Mouse (Mus musculus): ENCODE results near the gene Sars2. TPM values are rescaled to one million over a fixed set of nuclear protein-coding genes. Genes with fewer than 3 reads are reported as not detected.

Gene Sars2
- polyA plus RNA-seq (2015; fragmentation: Illumina TruSeq; extraction: RNeasy Lipid Tissue Mini Kit (QIAGEN cat#74804); ENCODE audit: insufficient read depth, low read depth, low replicate concordance), result 2.6 TPM

GRCm38 (mm10) chr7:28741709-28742438, at the start of gene Sars2, which contains the start of gene Mrps12:
TSS of gene Sars2 (plus strand) at chr7:28741992.
TSS of gene Mrps12 (minus strand) at chr7:28741820.

GRCm38 (mm10) chr7:28692545-28693320, 49.1 kb upstream of the Sars2 start, which contains the start of gene Fbxo27:
TSS of gene Fbxo27 (plus strand) at chr7:28692849.

GRCm38 (mm10) chr7:28716590-28717281, 25.1 kb upstream of the Sars2 start, which contains the start of gene Fbxo17:
TSS of gene Fbxo17 (plus strand) at chr7:28716804.

GRCm38 (mm10) chr7:28756079-28756478, 14.3 kb downstream of the Sars2 start, which contains the start of gene Ccer2:
TSS of gene Ccer2 (plus strand) at chr7:28756174.

GRCm38 (mm10) chr7:28766173-28766879, 24.5 kb downstream of the Sars2 start, which contains the start of gene Sirt2:
TSS of gene Sirt2 (plus strand) at chr7:28766735.

GRCm38 (mm10) chr7:28767462-28767965, 25.7 kb downstream of the Sars2 start, which contains the start of gene Nfkbib:
TSS of gene Nfkbib (minus strand) at chr7:28767512.

GRCm38 (mm10) chr7:28788307-28789195, 46.8 kb downstream of the Sars2 start, which contains the start of gene Rinl:
TSS of gene Rinl (plus strand) at chr7:28788969.

Other genes with a start within 250 kb of the Sars2 start
- not detected for gene Ifnl2, start 231.5 kb upstream of the Sars2 start, polyA plus RNA-seq (2015; fragmentation: Illumina TruSeq; extraction: RNeasy Lipid Tissue Mini Kit (QIAGEN cat#74804); ENCODE audit: insufficient read depth, low read depth, low replicate concordance)
- gene Ifnl3, start 219.2 kb upstream of the Sars2 start, polyA plus RNA-seq (2015; fragmentation: Illumina TruSeq; extraction: RNeasy Lipid Tissue Mini Kit (QIAGEN cat#74804); ENCODE audit: insufficient read depth, low read depth, low replicate concordance), result not detected
- 18,579 TPM for gene Sycn, start 201.1 kb upstream of the Sars2 start, polyA plus RNA-seq (2015; fragmentation: Illumina TruSeq; extraction: RNeasy Lipid Tissue Mini Kit (QIAGEN cat#74804); ENCODE audit: insufficient read depth, low read depth, low replicate concordance)
- not detected for gene Nccrp1, start 194.7 kb upstream of the Sars2 start, polyA plus RNA-seq (2015; fragmentation: Illumina TruSeq; extraction: RNeasy Lipid Tissue Mini Kit (QIAGEN cat#74804); ENCODE audit: insufficient read depth, low read depth, low replicate concordance)
- gene Samd4b, start 143.8 kb upstream of the Sars2 start, polyA plus RNA-seq (2015; fragmentation: Illumina TruSeq; extraction: RNeasy Lipid Tissue Mini Kit (QIAGEN cat#74804); ENCODE audit: insufficient read depth, low read depth, low replicate concordance), result 8.6 TPM
- gene Pak4, start 143.8 kb upstream of the Sars2 start, polyA plus RNA-seq (2015; fragmentation: Illumina TruSeq; extraction: RNeasy Lipid Tissue Mini Kit (QIAGEN cat#74804); ENCODE audit: insufficient read depth, low read depth, low replicate concordance), result 5.4 TPM
- gene Acp7, start 110.7 kb upstream of the Sars2 start, polyA plus RNA-seq (2015; fragmentation: Illumina TruSeq; extraction: RNeasy Lipid Tissue Mini Kit (QIAGEN cat#74804); ENCODE audit: insufficient read depth, low read depth, low replicate concordance), result not detected
- not detected for gene Fbxo27, start 49.1 kb upstream of the Sars2 start, polyA plus RNA-seq (2015; fragmentation: Illumina TruSeq; extraction: RNeasy Lipid Tissue Mini Kit (QIAGEN cat#74804); ENCODE audit: insufficient read depth, low read depth, low replicate concordance)
- 2.8 TPM for gene Fbxo17, start 25.2 kb upstream of the Sars2 start, polyA plus RNA-seq (2015; fragmentation: Illumina TruSeq; extraction: RNeasy Lipid Tissue Mini Kit (QIAGEN cat#74804); ENCODE audit: insufficient read depth, low read depth, low replicate concordance)
- gene Mrps12, start 172 bp upstream of the Sars2 start, polyA plus RNA-seq (2015; fragmentation: Illumina TruSeq; extraction: RNeasy Lipid Tissue Mini Kit (QIAGEN cat#74804); ENCODE audit: insufficient read depth, low read depth, low replicate concordance), result 42.5 TPM
- not detected for gene Ccer2, start 14.2 kb downstream of the Sars2 start, polyA plus RNA-seq (2015; fragmentation: Illumina TruSeq; extraction: RNeasy Lipid Tissue Mini Kit (QIAGEN cat#74804); ENCODE audit: insufficient read depth, low read depth, low replicate concordance)
- gene Sirt2, start 24.7 kb downstream of the Sars2 start, polyA plus RNA-seq (2015; fragmentation: Illumina TruSeq; extraction: RNeasy Lipid Tissue Mini Kit (QIAGEN cat#74804); ENCODE audit: insufficient read depth, low read depth, low replicate concordance), result 28.4 TPM
- gene Nfkbib, start 25.5 kb downstream of the Sars2 start, polyA plus RNA-seq (2015; fragmentation: Illumina TruSeq; extraction: RNeasy Lipid Tissue Mini Kit (QIAGEN cat#74804); ENCODE audit: insufficient read depth, low read depth, low replicate concordance), result 8.7 TPM
- 1.8 TPM for gene Rinl, start 47.0 kb downstream of the Sars2 start, polyA plus RNA-seq (2015; fragmentation: Illumina TruSeq; extraction: RNeasy Lipid Tissue Mini Kit (QIAGEN cat#74804); ENCODE audit: insufficient read depth, low read depth, low replicate concordance)
- 78.4 TPM for gene Hnrnpl, start 66.5 kb downstream of the Sars2 start, polyA plus RNA-seq (2015; fragmentation: Illumina TruSeq; extraction: RNeasy Lipid Tissue Mini Kit (QIAGEN cat#74804); ENCODE audit: insufficient read depth, low read depth, low replicate concordance)
- 54.3 TPM for gene Ech1, start 83.2 kb downstream of the Sars2 start, polyA plus RNA-seq (2015; fragmentation: Illumina TruSeq; extraction: RNeasy Lipid Tissue Mini Kit (QIAGEN cat#74804); ENCODE audit: insufficient read depth, low read depth, low replicate concordance)
- 13.7 TPM for gene Lgals4, start 91.9 kb downstream of the Sars2 start, polyA plus RNA-seq (2015; fragmentation: Illumina TruSeq; extraction: RNeasy Lipid Tissue Mini Kit (QIAGEN cat#74804); ENCODE audit: insufficient read depth, low read depth, low replicate concordance)
- gene Lgals7, start 121.9 kb downstream of the Sars2 start, polyA plus RNA-seq (2015; fragmentation: Illumina TruSeq; extraction: RNeasy Lipid Tissue Mini Kit (QIAGEN cat#74804); ENCODE audit: insufficient read depth, low read depth, low replicate concordance), result 7.5 TPM
- gene Capn12, start 139.4 kb downstream of the Sars2 start, polyA plus RNA-seq (2015; fragmentation: Illumina TruSeq; extraction: RNeasy Lipid Tissue Mini Kit (QIAGEN cat#74804); ENCODE audit: insufficient read depth, low read depth, low replicate concordance), result 0.26 TPM
- gene Actn4, start 220.3 kb downstream of the Sars2 start, polyA plus RNA-seq (2015; fragmentation: Illumina TruSeq; extraction: RNeasy Lipid Tissue Mini Kit (QIAGEN cat#74804); ENCODE audit: insufficient read depth, low read depth, low replicate concordance), result 71.1 TPM
- gene Eif3k, start 239.9 kb downstream of the Sars2 start, polyA plus RNA-seq (2015; fragmentation: Illumina TruSeq; extraction: RNeasy Lipid Tissue Mini Kit (QIAGEN cat#74804); ENCODE audit: insufficient read depth, low read depth, low replicate concordance), result 94.8 TPM
- 0.30 TPM for gene Map4k1, start 240.1 kb downstream of the Sars2 start, polyA plus RNA-seq (2015; fragmentation: Illumina TruSeq; extraction: RNeasy Lipid Tissue Mini Kit (QIAGEN cat#74804); ENCODE audit: insufficient read depth, low read depth, low replicate concordance)

Data from pancreas, adult 10 weeks (tissue).